Mouse (Mus musculus) kidney, adult 2 months (tissue): ENCODE measurements around the gene Gbx2.

ENCODE experiments used
- CTCF ChIP-seq: fragments of 200-500 bp; conservative IDR thresholded peaks from 2 replicates; pipeline ENCODE4 v1.5.1; 2011; ENCODE audit warnings: low read depth, mild to moderate bottlenecking, control low read depth, low read length, moderate library complexity, mixed read lengths; ENCODE audit not compliant: insufficient read depth, insufficient read length
- POLR2A ChIP-seq: fragments of 200-500 bp; IDR thresholded peaks from one replicate; pipeline ENCODE4 v1.6.1; 2011; ENCODE audit warnings: low read depth, low read length, control low read depth

DNA sequence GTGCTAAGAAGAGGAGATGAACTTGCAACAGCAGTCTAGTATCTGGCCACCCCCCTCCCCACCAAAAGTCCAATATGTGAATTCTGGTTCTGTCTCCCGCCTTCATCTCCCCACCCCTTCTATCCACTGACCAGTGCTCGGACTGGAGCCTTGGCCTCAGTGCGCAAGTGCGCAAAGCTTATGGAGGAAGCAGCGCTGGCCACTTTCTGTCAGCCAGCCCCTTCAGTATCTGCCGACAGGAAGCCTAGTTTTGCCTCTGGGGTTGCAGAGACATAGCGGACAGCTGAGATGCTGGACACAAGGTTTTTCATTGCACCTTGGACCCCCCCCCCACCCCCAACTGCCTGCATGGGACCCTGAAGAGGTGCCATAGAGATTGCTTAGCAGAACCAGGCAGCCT is 8.7 kb downstream of the Gbx2 start:
- TF ChIP-seq CTCF (no peak), POLR2A (no peak)
